Mouse (Mus musculus): ENCODE data around the gene Mymx. TPM values are rescaled to one million over a fixed set of nuclear protein-coding genes. Genes with fewer than 3 reads are reported as not detected.
"Not testable (repeated sequence)": the region's sequence is repeated elsewhere in the genome, so short reads cannot be mapped to it uniquely, and the experiment has no call there.

Gene Mymx
- not detected for total RNA-seq (2021)
- long read RNA-seq, experiment 1, result 0 reads
- long read RNA-seq, experiment 2, result 0 reads

GRCm38 (mm10) chr17:45601877-45602304, at the start of gene Mymx:
Gene Mymx, minus strand, starts transcription at chr17:45602102.
- no peak for DNase-seq (ENCODE audit: low spot score in 2 of 2)

- DNase-seq (ENCODE audit: low spot score in 2 of 2), result no peak
These were observed 42.3 kb upstream of the Mymx start for GRCm38 (mm10) chr17:45644185-45644584.

- peak; percentile 73 to 79 for DNase-seq (ENCODE audit: low spot score in 2 of 2)
These were observed 40.8 kb upstream of the Mymx start for GRCm38 (mm10) chr17:45642701-45643100.

- DNase-seq (ENCODE audit: low spot score in 2 of 2), result no peak
These were observed 40.1 kb upstream of the Mymx start for GRCm38 (mm10) chr17:45641981-45642380.

GRCm38 (mm10) chr17:45638596-45639295, 36.8 kb upstream of the Mymx start:
- no peak for DNase-seq (ENCODE audit: low spot score in 2 of 2)

GRCm38 (mm10) chr17:45634033-45634432, 32.1 kb upstream of the Mymx start:
- DNase-seq (ENCODE audit: low spot score in 2 of 2), result no peak

- DNase-seq (ENCODE audit: low spot score in 2 of 2), result no peak
These were observed 30.0 kb upstream of the Mymx start for GRCm38 (mm10) chr17:45631940-45632339.

GRCm38 (mm10) chr17:45630992-45631391, 29.1 kb upstream of the Mymx start:
- DNase-seq (ENCODE audit: low spot score in 2 of 2), result no peak

- DNase-seq (ENCODE audit: low spot score in 2 of 2), result peak; percentile 52 to 76
These were observed 28.2 kb upstream of the Mymx start for GRCm38 (mm10) chr17:45629861-45630694.

GRCm38 (mm10) chr17:45628885-45629855, 27.3 kb upstream of the Mymx start:
- DNase-seq (ENCODE audit: low spot score in 2 of 2), result no peak

GRCm38 (mm10) chr17:45628160-45628559, 26.3 kb upstream of the Mymx start:
- no peak for DNase-seq (ENCODE audit: low spot score in 2 of 2)

- DNase-seq (ENCODE audit: low spot score in 2 of 2), result peak; percentile 66 to 70
These were observed 24.8 kb upstream of the Mymx start for GRCm38 (mm10) chr17:45626577-45627134.

- not testable (repeated sequence) for DNase-seq (ENCODE audit: low spot score in 2 of 2)
These were observed 21.5 kb upstream of the Mymx start for GRCm38 (mm10) chr17:45623425-45623824.

GRCm38 (mm10) chr17:45619386-45620256, 17.7 kb upstream of the Mymx start:
- DNase-seq (ENCODE audit: low spot score in 2 of 2), result no peak

- DNase-seq (ENCODE audit: low spot score in 2 of 2), result no peak
These were observed 17.1 kb upstream of the Mymx start for GRCm38 (mm10) chr17:45618941-45619385.

- no peak for DNase-seq (ENCODE audit: low spot score in 2 of 2)
These were observed 15.8 kb upstream of the Mymx start for GRCm38 (mm10) chr17:45617655-45618054.

- no peak for DNase-seq (ENCODE audit: low spot score in 2 of 2)
These were observed 14.8 kb upstream of the Mymx start for GRCm38 (mm10) chr17:45616679-45617078.

GRCm38 (mm10) chr17:45616046-45616650, 14.2 kb upstream of the Mymx start:
- no peak for DNase-seq (ENCODE audit: low spot score in 2 of 2)

- no peak for DNase-seq (ENCODE audit: low spot score in 2 of 2)
These were observed 11.0 kb upstream of the Mymx start for GRCm38 (mm10) chr17:45612921-45613320.
